Mouse (Mus musculus) forebrain, embryonic 14.5 days (tissue): ENCODE results near the gene Ppan. TPM values are rescaled to one million over a fixed set of nuclear protein-coding genes. Genes with fewer than 3 reads are reported as not detected.

Source experiments
- ATAC-seq: fragments of 200-750 bp; cut with Nextera tagmentation; 2 replicates; pipeline ENCODE4 v1.8.0; 2017; ENCODE audit warnings: mild to moderate bottlenecking, moderate library complexity
- DNase-seq: peaks from one replicate; pipeline ENCODE4 v3.0.0-alpha.2; 2015; ENCODE audit warnings: low spot score
- H3K27ac ChIP-seq: fragments of 300-500 bp; sonication (generic); 2 replicates; pipeline ENCODE4 v1.5.1; 2014; ENCODE audit warnings: low read depth, mild to moderate bottlenecking, control low read depth, low read length, moderate library complexity
- H3K27me3 ChIP-seq: fragments of 300-500 bp; sonication (generic); replicated peaks from 2 replicates; pipeline ENCODE4 v1.6.1; 2014; ENCODE audit warnings: low read length, control low read depth, mixed read lengths; ENCODE audit not compliant: control insufficient read depth, insufficient read depth
- H3K36me3 ChIP-seq: fragments of 300-500 bp; sonication (generic); 2 replicates; pipeline ENCODE4 v1.6.1; 2014; ENCODE audit warnings: low read length, control low read depth; ENCODE audit not compliant: control insufficient read depth, insufficient read depth
- H3K4me1 ChIP-seq: fragments of 300-500 bp; sonication (generic); 2 replicates; pipeline ENCODE4 v1.6.1; 2014; ENCODE audit warnings: antibody characterized with exemption, low read length, control low read depth; ENCODE audit not compliant: control insufficient read depth, insufficient read depth
- H3K4me2 ChIP-seq: fragments of 300-500 bp; sonication (generic); 2 replicates; pipeline ENCODE4 v1.6.1; 2014; ENCODE audit warnings: mild to moderate bottlenecking, control low read depth, low read length
- H3K4me3 ChIP-seq: fragments of 300-500 bp; sonication (generic); 2 replicates; pipeline ENCODE4 v1.5.1; 2014; ENCODE audit warnings: low read depth, low read length, control low read depth
- H3K9ac ChIP-seq: fragments of 300-500 bp; sonication (generic); 2 replicates; pipeline ENCODE4 v1.6.1; 2014; ENCODE audit warnings: mild to moderate bottlenecking, low read length, control low read depth, moderate library complexity
- H3K9me3 ChIP-seq: fragments of 300-500 bp; sonication (generic); replicated peaks from 2 replicates; pipeline ENCODE4 v1.6.1; 2016; ENCODE audit warnings: low read length, control low read depth, mixed read lengths; ENCODE audit not compliant: control insufficient read depth
- WGBS: fragments of 180-500 bp; shearing (Covaris S2); extraction: QIAGEN DNeasy Blood & Tissue Kit; methylation state at CpG from one replicate; pipeline ENCODE4 v1.1.7; 2014; 5-methylcytosine and 5-hydroxymethylcytosine counted together
- polyA plus RNA-seq: library from polyadenylated mRNA; unstranded; fragments of >200 nt; fragmentation: Nextera tagmentation; extraction: Ambion mirVana; gene quantifications from 2 replicates; pipeline ENCODE4 v1.2.1, GENCODE M21; 2014

Gene Ppan
- polyA plus RNA-seq, 1 experiment from 2014 or later = 44.1 TPM

GRCm38 (mm10) chr9:20866879-20867278 is 21.1 kb upstream of the Ppan start:
- no peak overlapping the region for H3K4me3 ChIP-seq
- H3K4me2 ChIP-seq = no peak overlapping the region
- WGBS = 50% methylated on average over 3 of the region's 3 CpGs
- H3K9ac ChIP-seq = no peak overlapping the region
- H3K27ac ChIP-seq = no peak overlapping the region
- no peaks in the 10 kb centered on the region for H3K9me3 ChIP-seq
- ATAC-seq (no peak), DNase-seq (no peak)
- H3K27me3 ChIP-seq = peaks cover 34% of the 10 kb centered on the region
- no peaks in the 10 kb centered on the region for H3K36me3 ChIP-seq
- H3K4me1 ChIP-seq = no peaks in the 10 kb centered on the region

- Histone ChIP-seq H3K4me3 (peak within 1 kb of the TSS; percentile 21), H3K27ac (no peak within 1 kb of the TSS), H3K36me3 (no peaks in the 10 kb centered on the region), H3K9ac (peak within 1 kb of the TSS; percentile 8; the same call in 1 of the 2 replicates), H3K27me3 (peaks cover 34% of the 10 kb centered on the region), H3K9me3 (no peaks in the 10 kb centered on the region), H3K4me1 (no peaks in the 10 kb centered on the region), H3K4me2 (peak within 1 kb of the TSS; percentile 33)
- DNase-seq (no peak), ATAC-seq (no peak)
- 11% methylated on average over 53 of the region's 53 CpGs for WGBS
These were observed 19.4 kb upstream of the Ppan start, which contains the start of gene A230050P20Rik for GRCm38 (mm10) chr9:20868448-20869001. Gene A230050P20Rik, plus strand, starts transcription at chr9:20868642.

- peak overlapping the region; percentile 21; the same call in 1 of the 2 replicates for H3K4me3 ChIP-seq
These were observed 18.7 kb upstream of the Ppan start for GRCm38 (mm10) chr9:20869246-20869645.

GRCm38 (mm10) chr9:20870211-20871173 is 17.5 kb upstream of the Ppan start:
- no peak overlapping the region for H3K9ac ChIP-seq
- H3K4me2 ChIP-seq = no peak overlapping the region
- WGBS = 79% methylated on average over 12 of the region's 12 CpGs
- DNase-seq (no peak), ATAC-seq (no peak)
- H3K27ac ChIP-seq = no peak overlapping the region
- no peaks in the 10 kb centered on the region for H3K4me1 ChIP-seq
- H3K9me3 ChIP-seq = no peaks in the 10 kb centered on the region
- no peak overlapping the region for H3K4me3 ChIP-seq
- peaks cover 34% of the 10 kb centered on the region for H3K27me3 ChIP-seq
- H3K36me3 ChIP-seq = no peaks in the 10 kb centered on the region

More at GRCm38 (mm10) chr9:20869246-20869645, 18.7 kb upstream of the Ppan start:
- Histone ChIP-seq H3K9ac (no peak overlapping the region), H3K27me3 (peaks cover 34% of the 10 kb centered on the region), H3K36me3 (no peaks in the 10 kb centered on the region), H3K4me1 (no peaks in the 10 kb centered on the region), H3K4me2 (peak overlapping the region; percentile 33; the same call in 1 of the 2 replicates), H3K27ac (no peak overlapping the region), H3K9me3 (no peaks in the 10 kb centered on the region)
- WGBS = 8% methylated on average over 19 of the region's 19 CpGs
- ATAC-seq = no peak
- no peak for DNase-seq

- 88% methylated on average over 10 of the region's 10 CpGs for WGBS
- DNase-seq = no peak
These were observed 15.0 kb upstream of the Ppan start for GRCm38 (mm10) chr9:20872991-20873390.

GRCm38 (mm10) chr9:20873521-20873920 is 14.5 kb upstream of the Ppan start:
- Histone ChIP-seq H3K4me3 (no peak overlapping the region), H3K9ac (no peak overlapping the region), H3K4me1 (no peaks in the 10 kb centered on the region), H3K27ac (no peak overlapping the region), H3K9me3 (no peaks in the 10 kb centered on the region), H3K27me3 (peaks cover 22% of the 10 kb centered on the region), H3K4me2 (no peak overlapping the region), H3K36me3 (no peaks in the 10 kb centered on the region)
- no peak for ATAC-seq
- 89% methylated on average over 12 of the region's 12 CpGs for WGBS
- no peak for DNase-seq

More at GRCm38 (mm10) chr9:20872991-20873390, 15.0 kb upstream of the Ppan start:
- H3K9me3 ChIP-seq = no peaks in the 10 kb centered on the region
- H3K4me1 ChIP-seq = no peaks in the 10 kb centered on the region
- peaks cover 26% of the 10 kb centered on the region for H3K27me3 ChIP-seq
- H3K4me3 ChIP-seq = no peak overlapping the region
- no peak overlapping the region for H3K27ac ChIP-seq
- no peak for ATAC-seq
- no peak overlapping the region for H3K9ac ChIP-seq
- H3K4me2 ChIP-seq = no peak overlapping the region
- no peaks in the 10 kb centered on the region for H3K36me3 ChIP-seq

GRCm38 (mm10) chr9:20875021-20875790 is 12.8 kb upstream of the Ppan start:
- DNase-seq = no peak

GRCm38 (mm10) chr9:20876318-20877117 is 11.5 kb upstream of the Ppan start:
- no peak overlapping the region for H3K4me2 ChIP-seq
- no peaks in the 10 kb centered on the region for H3K9me3 ChIP-seq
- no peak overlapping the region for H3K4me3 ChIP-seq
- peak overlapping the region; percentile 1; the same call in 1 of the 2 replicates for H3K9ac ChIP-seq
- H3K27me3 ChIP-seq = no peaks in the 10 kb centered on the region
- no peak overlapping the region for H3K27ac ChIP-seq
- DNase-seq = no peak
- ATAC-seq = no peak
- WGBS = 68% methylated on average over 9 of the region's 9 CpGs
- no peaks in the 10 kb centered on the region for H3K36me3 ChIP-seq
- no peaks in the 10 kb centered on the region; the same call in 1 of the 2 replicates for H3K4me1 ChIP-seq

More at GRCm38 (mm10) chr9:20875021-20875790, 12.8 kb upstream of the Ppan start:
- Histone ChIP-seq H3K9ac (no peak overlapping the region), H3K27me3 (peaks cover 6% of the 10 kb centered on the region; the same call in 1 of the 2 replicates), H3K4me2 (no peak overlapping the region), H3K27ac (no peak overlapping the region), H3K9me3 (no peaks in the 10 kb centered on the region), H3K36me3 (no peaks in the 10 kb centered on the region), H3K4me1 (no peaks in the 10 kb centered on the region; the same call in 1 of the 2 replicates), H3K4me3 (no peak overlapping the region)
- WGBS = 70% methylated on average over 23 of the region's 23 CpGs
- ATAC-seq = no peak
